In the genomic region with DNA sequence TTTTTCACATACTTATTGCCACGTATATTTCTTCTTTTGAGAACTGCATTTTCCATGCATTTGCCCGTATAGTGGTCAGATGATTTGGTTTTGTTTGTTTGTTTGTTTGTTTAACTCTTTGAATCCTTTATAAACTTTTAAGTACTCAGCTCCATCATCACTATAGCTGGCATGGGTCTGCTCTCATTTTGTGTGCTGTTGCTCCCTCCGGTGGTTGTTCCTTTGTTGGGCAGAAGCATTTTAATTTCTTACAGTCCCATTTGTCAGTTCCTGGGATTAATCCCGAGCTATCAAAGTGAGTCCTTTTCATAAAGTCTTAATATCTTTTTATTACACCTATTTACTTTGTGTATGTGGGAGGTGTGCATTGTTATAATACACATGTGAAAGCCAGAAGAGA, we compare ENCODE assay signal across 8 mouse cellular contexts.
DNase-seq lines count a peak whose midpoint lies in the region; ATAC-seq and TF ChIP-seq lines count a peak whose summit lies in the region.
"Had no signal": no experiment of that assay in that cellular context is flagged by ENCODE, and none has a peak within 500 bp of the region (broad histone marks: within the 10 kb centered on the region; RNA-seq: fewer than 3 reads in every experiment).

No protein-coding gene starts in this region.

- no peak overlapping the region for H3K27ac ChIP-seq in limb, embryonic 11.5 days (replicated peaks; ENCODE audit: low read depth, low read length)
- no peak overlapping the region for H3K27ac ChIP-seq in limb, embryonic 10.5 days
- H3K27ac ChIP-seq in cortical plate, adult 2 months (ENCODE audit: insufficient read depth, low read length) = no peak overlapping the region
- no peak overlapping the region for H3K27ac ChIP-seq in forebrain, embryonic 16.5 days (ENCODE audit: low read length)
- H3K27ac ChIP-seq: embryonic facial prominence, embryonic 12.5 days had no signal

- DNase-seq in limb, embryonic 11.5 days (ENCODE audit: low spot score) = peak; percentile 48
- no peak for DNase-seq in limb, embryonic 10.5 days (ENCODE audit: low spot score)
- DNase-seq in adipocyte (ENCODE audit: low spot score) = peak; percentile 67
- DNase-seq in layer of hippocampus, postnatal 10 days (ENCODE audit: low spot score in 2 of 2) = peak; percentile 41 to 55
- DNase-seq in right cerebral cortex, postnatal 14 days = peak; percentile 45

- H3K9ac ChIP-seq in limb, embryonic 11.5 days (ENCODE audit: low read length) = no peak overlapping the region
- H3K9ac ChIP-seq in forebrain, embryonic 16.5 days (replicated peaks; ENCODE audit: low read depth, low read length) = no peak overlapping the region
- H3K9ac ChIP-seq: embryonic facial prominence, embryonic 12.5 days had no signal

- H3K36me3 ChIP-seq in limb, embryonic 11.5 days (ENCODE audit: control insufficient read depth, insufficient read depth, low read length) = no peaks in the 10 kb centered on the region
- H3K36me3 ChIP-seq in limb, embryonic 10.5 days = no peaks in the 10 kb centered on the region
- no peaks in the 10 kb centered on the region for H3K36me3 ChIP-seq in forebrain, embryonic 16.5 days (ENCODE audit: control insufficient read depth, insufficient read depth)
- H3K36me3 ChIP-seq: embryonic facial prominence, embryonic 12.5 days had no signal

- ATAC-seq in limb, embryonic 11.5 days (ENCODE audit: insufficient number of reproducible peaks, low FRiP score, low TSS enrichment, low read depth) = no peak
- ATAC-seq in forebrain, embryonic 16.5 days = no peak

- peak; percentile 72 for TF ChIP-seq CTCF in cortical plate, adult 2 months (IDR thresholded peaks at IDR 0.05; ENCODE audit: extremely low read depth, insufficient read depth, low read length)

- no peaks in the 10 kb centered on the region for H3K9me3 ChIP-seq in limb, embryonic 11.5 days (ENCODE audit: control insufficient read depth, low read length)
- H3K9me3 ChIP-seq in limb, embryonic 10.5 days (replicated peaks) = no peaks in the 10 kb centered on the region
- no peaks in the 10 kb centered on the region for H3K9me3 ChIP-seq in forebrain, embryonic 16.5 days (ENCODE audit: control insufficient read depth, low read length)
- H3K9me3 ChIP-seq: embryonic facial prominence, embryonic 12.5 days had no signal

- H3K4me2 ChIP-seq in limb, embryonic 11.5 days (ENCODE audit: low read depth, severe bottlenecking) = no peak overlapping the region
- H3K4me2 ChIP-seq in forebrain, embryonic 16.5 days (ENCODE audit: low read length) = no peak overlapping the region
- H3K4me2 ChIP-seq: embryonic facial prominence, embryonic 12.5 days had no signal

- H3K4me3 ChIP-seq in limb, embryonic 11.5 days (ENCODE audit: low read depth, low read length) = no peak overlapping the region
- no peak overlapping the region for H3K4me3 ChIP-seq in limb, embryonic 10.5 days
- H3K4me3 ChIP-seq in cortical plate, adult 2 months (ENCODE audit: insufficient read depth, low read length) = no peak overlapping the region
- no peak overlapping the region for H3K4me3 ChIP-seq in forebrain, embryonic 16.5 days (replicated peaks; ENCODE audit: low read length)
- H3K4me3 ChIP-seq: embryonic facial prominence, embryonic 12.5 days had no signal

- no peaks in the 10 kb centered on the region for H3K27me3 ChIP-seq in limb, embryonic 11.5 days (ENCODE audit: control insufficient read depth, insufficient read depth, low read length)
- H3K27me3 ChIP-seq in limb, embryonic 10.5 days (ENCODE audit: low read depth, poor library complexity, severe bottlenecking) = no peaks in the 10 kb centered on the region
- no peaks in the 10 kb centered on the region for H3K27me3 ChIP-seq in forebrain, embryonic 16.5 days (replicated peaks; ENCODE audit: control insufficient read depth, insufficient read depth, low read length)
- H3K27me3 ChIP-seq: embryonic facial prominence, embryonic 12.5 days had no signal

- no peak for TF ChIP-seq POLR2A in cortical plate, adult 2 months (IDR thresholded peaks at IDR 0.05; ENCODE audit: extremely low read depth, insufficient read depth, low read length)

- 65% methylated on average over 4 of the region's 4 CpGs for WGBS in limb, embryonic 11.5 days
- WGBS in limb, embryonic 10.5 days = 69% methylated on average over 4 of the region's 4 CpGs
- 54% methylated on average over 4 of the region's 4 CpGs for WGBS in forebrain, embryonic 16.5 days

- H3K4me1 ChIP-seq in limb, embryonic 11.5 days (ENCODE audit: control insufficient read depth, insufficient read depth, low read length) = no peaks in the 10 kb centered on the region
- H3K4me1 ChIP-seq in limb, embryonic 10.5 days = no peaks in the 10 kb centered on the region
- H3K4me1 ChIP-seq in cortical plate, adult 2 months (ENCODE audit: control insufficient read depth, insufficient read depth, low read length) = no peaks in the 10 kb centered on the region
- no peaks in the 10 kb centered on the region for H3K4me1 ChIP-seq in forebrain, embryonic 16.5 days (replicated peaks; ENCODE audit: control insufficient read depth, insufficient read depth, low read length)
- H3K4me1 ChIP-seq: embryonic facial prominence, embryonic 12.5 days had no signal
